Mouse (Mus musculus): ENCODE measurements around the gene Lrrc32.

Gene Lrrc32

DNA sequence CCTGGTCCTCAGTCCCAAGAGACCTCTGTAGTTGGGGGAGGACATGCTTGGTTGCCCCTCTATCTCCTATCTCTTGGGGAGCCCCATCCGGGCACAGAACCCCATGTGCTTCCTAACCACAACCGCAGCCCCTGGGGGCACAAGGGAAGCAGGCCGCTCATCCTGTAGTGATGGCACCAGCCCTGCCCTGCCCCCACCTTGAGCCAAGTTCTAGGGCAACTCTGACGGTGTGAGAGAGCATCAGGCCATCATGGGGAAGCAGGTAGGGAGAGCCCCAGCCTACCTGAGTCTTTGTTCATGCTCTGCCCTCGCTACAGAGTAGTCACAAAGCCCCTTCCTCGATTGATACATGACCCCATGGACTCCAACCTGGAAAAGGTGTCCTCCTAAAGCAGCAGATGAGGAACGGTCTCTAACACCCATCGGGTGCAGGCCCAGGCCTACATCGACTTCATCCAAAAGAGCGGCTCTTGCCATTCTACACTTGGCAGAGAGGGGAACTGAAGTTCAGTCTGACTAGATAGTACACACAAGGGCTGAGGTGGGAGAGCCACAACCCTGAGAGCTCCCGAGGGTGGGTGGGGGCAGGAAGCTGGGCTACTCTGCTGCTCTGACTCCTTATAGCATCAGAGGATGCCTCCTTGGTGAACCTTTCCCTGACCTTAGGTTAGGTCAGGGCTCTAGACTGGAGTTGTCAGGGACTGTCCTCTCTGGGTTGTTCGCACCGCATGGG, 519 bp upstream of the Lrrc32 start:
- no peak for DNase-seq (ENCODE audit: extremely low spot score, low read depth, low spot score)

DNA sequence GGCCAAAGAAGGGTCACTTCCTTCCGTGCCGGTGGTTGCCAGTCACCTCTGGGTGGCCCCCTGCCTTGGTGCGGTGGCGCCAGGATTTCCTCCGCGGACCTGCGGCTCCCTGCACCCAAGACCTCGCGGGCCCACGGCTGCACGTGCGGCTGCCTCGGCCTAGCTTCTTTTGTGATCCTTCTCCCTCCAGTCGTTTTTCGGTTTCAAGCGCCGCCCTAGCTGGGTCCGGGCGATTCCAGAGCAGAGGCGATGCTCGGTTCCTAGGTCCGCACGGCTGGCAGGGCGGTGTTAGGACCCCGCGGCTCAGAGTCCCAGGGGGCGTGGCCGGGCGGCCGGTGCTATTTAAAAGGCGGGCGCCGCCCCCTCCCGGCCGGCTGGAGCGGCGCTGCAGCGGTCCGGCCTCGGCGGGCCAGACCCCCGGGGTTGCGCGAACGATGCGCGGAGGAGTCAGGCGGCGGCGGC, 571 bp downstream of the Lrrc32 start:
- no peak for DNase-seq (ENCODE audit: extremely low spot score, low read depth, low spot score)

DNA sequence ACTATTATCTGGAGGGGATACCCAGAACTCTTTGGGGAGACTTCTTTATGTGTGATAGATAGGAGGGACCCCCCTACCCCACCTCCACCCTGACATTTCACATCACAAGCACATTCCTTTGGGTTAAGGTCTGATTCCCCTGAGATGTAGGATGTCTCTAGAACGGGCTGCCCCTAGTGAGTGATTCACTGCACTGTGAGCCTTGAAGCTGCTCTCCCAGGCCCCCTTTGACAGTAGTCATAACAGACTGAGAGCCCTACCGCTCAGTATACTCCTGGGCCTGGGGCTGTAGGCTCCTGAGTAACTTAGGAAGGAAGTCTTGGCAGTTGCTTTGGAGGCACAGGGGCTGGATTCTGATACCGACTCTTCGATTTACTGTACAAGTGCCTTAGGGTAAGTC, 1.2 kb downstream of the Lrrc32 start:
- DNase-seq (ENCODE audit: extremely low spot score, low read depth, low spot score) = no peak

DNA sequence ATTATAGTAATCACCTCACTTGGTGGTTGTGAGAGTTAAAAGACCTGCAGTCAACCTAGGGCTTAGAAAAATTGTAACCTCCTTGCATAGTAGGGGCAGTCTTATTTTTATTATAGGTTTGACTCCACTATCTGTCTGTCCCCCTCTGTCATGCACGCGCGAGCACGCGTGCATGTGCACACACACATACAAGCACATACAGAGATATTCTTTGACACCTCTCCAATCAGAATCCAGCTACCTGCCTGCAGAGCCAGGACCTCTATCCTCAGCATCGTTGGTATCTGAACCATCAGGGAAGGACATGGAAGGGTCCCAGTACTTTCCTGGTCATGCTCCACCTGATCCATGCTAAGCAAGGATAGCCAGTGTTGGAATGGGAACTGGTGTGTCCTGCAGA, 1.8 kb downstream of the Lrrc32 start:
- no peak for DNase-seq (ENCODE audit: extremely low spot score, low read depth, low spot score)

DNA sequence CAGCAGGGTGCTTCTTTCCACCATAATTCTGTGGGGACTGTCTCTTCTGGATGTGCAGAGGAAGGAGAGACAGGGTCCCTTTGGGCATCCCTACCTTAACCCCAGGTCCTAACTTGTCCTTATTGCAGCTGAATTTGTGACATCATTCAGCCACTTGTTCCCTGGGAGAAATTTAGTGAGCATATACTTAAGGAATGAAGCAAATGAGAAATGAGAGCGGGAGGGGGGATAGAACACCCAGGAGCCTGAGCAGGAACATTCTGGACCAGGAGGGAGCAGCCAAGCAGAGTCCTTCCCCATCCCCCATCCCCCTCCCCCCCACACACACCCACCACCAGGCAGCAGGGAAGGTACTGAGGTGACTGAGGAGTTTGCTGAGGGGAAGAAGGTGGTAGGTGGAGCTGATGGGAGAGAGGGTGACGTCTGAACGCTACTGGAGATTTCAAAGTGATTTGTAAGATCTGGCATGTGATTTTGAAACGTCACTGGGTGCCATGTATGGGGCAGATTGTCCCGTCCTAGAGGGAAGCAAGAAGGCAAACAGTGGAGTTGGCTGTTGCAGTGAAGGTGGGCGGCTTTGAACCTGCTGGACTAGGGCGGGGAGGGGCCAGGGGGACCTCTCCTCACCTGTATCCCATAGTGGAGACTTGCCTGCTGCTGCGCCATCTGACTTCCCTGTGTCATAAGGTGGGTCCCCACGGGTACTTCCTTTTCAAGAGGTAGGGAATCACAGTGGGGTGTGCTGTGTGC, 2.5 kb downstream of the Lrrc32 start:
- no peak for DNase-seq (ENCODE audit: extremely low spot score, low read depth, low spot score)

DNA sequence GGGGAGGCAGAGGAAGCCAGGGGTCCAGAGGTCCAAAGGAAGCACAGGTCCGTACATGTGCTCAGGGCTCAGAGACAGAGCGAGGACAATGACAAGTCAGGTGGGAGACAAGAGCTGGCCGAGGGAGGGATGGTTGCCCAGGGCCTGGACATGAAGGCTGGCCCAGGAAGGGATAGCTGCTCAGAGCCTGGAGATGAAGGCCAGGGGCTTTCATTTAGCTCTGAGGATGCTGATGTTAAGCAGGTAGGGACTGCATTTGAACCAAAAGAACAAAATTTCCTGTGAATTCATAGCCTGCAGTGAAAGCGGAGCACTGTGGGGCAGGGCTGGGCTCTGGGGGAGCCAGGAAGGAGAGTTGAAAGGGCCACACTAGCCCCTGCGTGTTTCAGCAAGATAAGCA, 3.2 kb downstream of the Lrrc32 start:
- DNase-seq (ENCODE audit: extremely low spot score, low read depth, low spot score) = no peak

DNA sequence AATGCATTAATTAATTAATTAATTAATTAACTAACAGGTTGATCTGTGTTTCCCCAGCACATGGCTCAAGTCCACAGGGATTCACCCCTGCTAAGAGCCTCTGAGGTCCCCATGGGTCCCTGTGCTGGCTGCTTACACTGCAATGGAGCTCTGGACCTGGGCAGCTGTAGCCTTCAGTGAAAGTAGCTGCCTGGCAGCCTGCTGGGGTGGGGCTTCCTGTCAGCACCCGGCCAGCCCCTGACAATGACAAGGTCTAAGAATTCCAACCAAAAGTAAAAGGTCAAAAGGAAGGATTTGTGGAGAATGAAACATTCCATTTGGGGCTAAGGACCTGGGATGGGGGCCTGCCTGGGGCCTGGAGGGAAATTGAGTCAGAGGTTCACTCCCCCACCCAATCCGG, 4.2 kb downstream of the Lrrc32 start:
- no peak for DNase-seq (ENCODE audit: extremely low spot score, low read depth, low spot score)

DNA sequence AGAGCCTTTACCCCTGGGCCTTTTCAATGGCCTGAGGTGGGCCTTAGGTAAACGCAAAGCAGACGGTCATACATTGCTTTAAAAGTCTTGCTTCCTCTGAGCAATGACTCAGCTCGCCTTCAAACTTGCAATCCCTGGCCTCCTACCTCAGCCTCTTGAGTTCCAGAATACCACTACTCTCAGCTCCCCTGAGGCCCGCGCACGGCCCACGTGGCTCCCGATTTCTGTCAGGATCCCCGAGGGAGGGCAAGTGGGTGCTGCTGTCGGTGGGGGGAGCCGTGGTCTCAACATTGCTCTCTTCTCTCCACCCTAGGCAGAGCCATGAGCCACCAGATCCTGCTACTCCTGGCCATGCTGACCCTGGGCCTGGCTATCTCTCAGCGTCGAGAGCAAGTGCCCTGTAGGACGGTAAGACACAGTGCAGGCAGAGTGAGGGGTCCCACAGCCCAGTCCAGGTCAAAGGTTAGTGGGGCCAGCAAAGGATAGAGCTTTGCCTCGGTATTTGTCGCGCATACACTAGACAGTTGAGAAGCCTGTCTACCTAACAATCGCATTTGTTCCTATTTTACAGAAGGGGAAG, 4.9 kb downstream of the Lrrc32 start:
- no peak for DNase-seq (ENCODE audit: extremely low spot score, low read depth, low spot score)

DNA sequence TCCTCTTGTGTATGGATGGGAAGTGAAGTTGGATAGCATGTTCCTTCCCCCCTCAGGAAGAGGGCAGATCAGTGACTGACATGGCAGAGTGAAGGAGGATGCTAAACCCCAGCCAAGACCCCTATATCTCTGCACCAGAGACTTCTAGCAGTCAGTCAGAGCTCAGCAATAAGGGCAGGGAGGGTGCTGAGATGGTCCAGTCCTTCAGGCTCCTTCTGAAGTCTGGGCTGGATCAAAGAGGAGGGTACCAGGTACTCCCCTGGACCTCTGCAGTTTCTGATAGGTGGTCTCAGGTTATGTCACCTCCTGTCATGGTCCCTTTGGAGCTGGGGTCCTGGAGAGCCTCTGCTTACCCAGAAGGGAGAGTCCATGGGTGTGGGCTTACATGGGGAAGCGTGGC, 6.5 kb downstream of the Lrrc32 start:
- DNase-seq (ENCODE audit: extremely low spot score, low read depth, low spot score) = no peak

DNA sequence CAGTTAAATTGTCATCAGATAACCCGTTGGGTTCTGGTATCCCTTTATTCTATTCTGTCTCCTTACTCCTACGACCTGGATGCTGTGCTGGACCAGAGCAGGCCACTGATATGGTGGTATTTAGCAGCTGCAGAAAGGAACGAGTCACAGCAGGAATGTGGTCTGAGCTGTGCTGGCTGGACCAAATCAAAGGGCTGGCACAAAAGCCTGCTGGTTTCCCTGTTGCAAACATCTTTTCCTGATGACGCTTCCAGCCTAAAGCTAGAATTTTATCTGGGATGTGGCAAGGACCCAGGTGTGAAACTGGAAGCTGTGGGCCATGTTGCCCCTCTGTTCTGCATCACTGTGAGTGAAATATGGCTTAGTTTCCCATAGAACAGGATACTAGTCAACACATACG, 8.4 kb downstream of the Lrrc32 start:
- DNase-seq (ENCODE audit: extremely low spot score, low read depth, low spot score) = no peak

DNA sequence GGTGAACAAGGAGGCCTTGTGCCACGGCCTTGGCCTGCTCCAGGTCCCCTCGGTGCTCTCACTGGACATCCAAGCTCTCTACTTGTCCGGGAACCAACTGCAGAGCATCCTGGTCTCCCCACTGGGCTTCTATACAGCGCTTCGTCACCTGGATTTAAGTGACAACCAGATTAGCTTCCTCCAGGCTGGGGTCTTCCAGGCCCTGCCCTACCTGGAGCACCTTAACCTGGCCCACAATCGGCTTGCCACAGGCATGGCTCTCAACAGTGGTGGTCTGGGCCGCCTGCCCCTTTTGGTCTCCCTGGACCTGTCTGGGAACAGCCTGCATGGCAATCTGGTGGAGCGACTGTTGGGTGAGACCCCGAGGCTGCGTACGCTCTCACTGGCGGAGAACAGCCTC, 9.0 kb downstream of the Lrrc32 start:
- no peak for DNase-seq (ENCODE audit: extremely low spot score, low read depth, low spot score)

DNA sequence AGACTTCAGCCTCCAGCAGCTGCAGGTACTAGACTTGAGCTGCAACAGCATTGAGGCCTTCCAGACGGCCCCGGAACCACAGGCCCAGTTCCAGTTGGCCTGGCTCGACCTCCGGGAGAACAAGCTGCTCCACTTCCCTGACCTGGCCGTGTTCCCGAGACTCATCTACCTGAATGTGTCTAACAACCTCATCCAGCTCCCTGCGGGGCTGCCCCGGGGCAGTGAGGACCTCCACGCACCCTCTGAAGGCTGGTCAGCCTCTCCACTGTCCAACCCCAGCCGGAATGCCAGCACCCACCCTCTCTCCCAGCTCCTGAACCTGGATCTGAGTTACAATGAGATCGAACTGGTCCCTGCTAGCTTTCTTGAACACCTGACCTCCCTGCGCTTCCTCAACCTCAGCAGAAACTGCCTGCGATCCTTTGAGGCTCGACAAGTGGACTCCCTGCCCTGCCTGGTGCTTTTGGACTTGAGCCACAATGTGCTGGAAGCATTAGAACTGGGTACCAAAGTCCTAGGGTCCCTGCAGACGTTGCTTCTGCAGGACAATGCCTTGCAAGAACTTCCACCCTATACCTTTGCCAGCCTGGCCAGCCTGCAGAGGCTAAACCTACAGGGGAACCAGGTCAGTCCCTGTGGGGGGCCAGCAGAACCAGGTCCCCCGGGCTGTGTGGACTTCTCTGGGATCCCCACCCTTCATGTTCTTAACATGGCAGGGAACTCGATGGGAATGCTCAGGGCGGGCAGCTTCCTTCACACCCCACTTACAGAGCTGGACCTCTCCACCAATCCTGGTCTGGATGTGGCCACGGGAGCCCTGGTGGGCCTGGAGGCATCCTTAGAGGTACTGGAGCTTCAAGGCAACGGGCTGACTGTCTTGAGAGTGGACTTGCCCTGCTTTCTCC, 9.8 kb downstream of the Lrrc32 start:
- no peak for DNase-seq (ENCODE audit: extremely low spot score, low read depth, low spot score)

DNA sequence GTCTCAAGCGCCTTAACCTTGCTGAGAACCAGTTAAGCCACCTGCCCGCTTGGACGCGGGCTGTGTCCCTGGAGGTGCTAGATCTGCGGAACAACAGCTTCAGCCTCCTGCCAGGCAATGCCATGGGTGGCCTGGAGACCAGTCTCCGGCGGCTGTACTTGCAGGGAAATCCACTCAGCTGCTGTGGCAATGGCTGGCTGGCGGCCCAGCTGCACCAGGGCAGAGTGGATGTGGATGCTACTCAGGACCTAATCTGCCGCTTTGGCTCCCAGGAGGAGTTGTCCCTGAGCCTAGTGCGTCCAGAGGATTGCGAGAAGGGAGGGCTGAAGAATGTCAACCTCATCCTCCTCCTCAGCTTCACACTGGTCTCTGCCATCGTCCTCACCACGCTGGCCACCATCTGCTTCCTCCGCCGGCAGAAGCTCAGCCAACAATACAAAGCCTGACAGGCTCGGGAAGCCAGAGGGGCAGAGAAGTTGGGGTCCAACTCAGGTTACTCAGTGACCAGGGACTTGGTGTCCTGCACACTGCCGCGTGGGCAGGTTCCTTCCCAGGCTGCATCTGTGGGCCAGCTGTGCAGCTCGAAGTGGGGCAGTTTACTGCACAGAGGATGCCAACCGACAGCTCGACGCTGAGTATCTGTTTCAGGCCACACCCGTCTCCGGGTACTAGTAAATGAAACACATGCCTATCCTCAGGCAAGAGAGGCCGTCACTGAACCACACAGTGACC, 10.6 kb downstream of the Lrrc32 start:
- no peak for DNase-seq (ENCODE audit: extremely low spot score, low read depth, low spot score)

DNA sequence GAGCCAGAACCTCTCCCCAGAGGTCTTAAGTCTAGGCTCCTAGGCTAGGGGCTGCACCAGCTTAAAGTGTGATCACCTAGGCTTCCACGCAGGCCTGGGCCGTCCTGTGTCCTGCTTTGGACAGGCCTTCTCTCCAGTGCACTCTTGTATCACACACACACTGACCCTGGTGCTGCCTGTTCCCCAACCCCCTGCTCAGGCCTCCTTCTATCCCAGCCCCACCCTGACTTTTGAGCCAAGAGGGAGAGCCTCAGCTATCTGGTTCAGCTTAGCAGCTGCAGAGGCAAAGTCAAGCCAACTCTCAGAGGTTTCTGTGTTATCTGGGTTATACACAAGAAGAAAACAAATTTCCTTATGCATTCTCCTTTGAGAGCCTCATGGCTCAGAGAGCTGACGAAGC, 11.4 kb downstream of the Lrrc32 start:
- DNase-seq (ENCODE audit: extremely low spot score, low read depth, low spot score) = no peak

DNA sequence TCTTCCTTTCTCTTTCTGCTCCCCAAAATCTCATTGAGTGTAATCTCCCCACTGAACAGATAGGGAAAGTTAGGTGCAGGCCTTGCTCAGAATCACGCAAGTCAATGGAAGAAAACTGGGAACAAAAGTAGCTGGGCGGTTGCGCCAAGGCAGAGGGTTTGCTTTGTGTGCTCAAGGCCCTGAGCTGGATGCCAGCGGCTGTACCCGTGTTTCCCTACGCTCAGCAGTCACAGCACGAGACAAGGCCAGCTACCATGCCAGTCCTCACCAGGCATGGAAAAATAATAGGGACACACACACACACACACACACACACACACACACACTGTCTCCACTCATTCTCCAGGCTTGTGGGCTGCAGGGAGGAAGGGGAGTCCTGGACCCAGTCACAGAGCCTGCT, 12.0 kb downstream of the Lrrc32 start:
- no peak for DNase-seq (ENCODE audit: extremely low spot score, low read depth, low spot score)

DNA sequence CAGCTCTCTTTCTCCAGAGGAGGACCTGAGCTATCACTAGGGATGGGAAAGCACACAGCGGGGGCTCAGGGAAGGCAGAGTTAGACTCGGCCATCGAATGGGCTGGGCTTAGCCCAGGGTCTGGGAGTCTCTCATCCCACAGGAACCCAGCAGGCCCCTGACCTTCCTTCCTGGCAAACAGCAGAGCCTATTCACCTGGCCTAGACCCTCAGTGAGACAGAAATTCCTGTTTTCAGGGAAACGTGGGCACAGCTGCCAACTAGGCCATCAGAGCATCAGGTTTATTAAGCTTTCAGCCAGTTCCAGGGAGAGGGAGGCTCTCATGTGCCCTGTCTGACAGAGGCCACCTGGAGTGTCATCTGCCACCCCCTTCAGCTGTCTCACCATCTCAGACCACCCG, 13.8 kb downstream of the Lrrc32 start:
- DNase-seq (ENCODE audit: extremely low spot score, low read depth, low spot score) = no peak

DNA sequence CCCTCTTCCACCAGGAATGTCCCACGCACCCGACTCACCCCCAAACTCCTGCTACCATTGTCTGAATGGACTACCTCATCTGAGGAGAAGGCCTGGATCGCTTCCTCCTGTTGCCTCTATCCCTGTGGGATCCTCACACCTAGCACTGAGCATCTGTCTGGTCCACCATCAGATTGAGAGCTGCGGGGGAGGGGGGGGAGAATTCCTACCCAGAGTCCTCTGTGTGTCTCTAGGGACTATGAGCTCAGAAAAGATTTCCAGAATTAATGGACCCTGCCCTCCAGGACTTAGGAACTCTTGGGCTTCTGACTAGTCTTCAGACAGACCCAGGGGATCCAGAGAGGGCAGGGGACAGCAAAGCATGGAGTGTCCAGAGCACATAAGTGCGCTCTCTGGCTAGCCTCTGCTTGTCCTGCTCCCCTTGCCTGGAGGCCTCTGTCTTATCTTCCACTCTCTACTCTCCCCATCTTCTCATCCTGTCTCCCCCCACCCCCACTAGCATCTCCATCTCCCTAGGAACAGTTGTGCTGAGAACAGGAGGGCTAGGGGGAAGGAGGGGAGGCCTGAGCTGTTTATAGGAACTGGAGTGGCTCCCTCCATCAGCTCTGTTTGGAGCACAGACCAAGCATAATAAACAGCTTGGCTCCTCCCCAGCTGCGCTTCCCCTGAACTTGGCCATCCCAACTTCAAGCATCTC, 15.0 kb downstream of the Lrrc32 start:
- DNase-seq (ENCODE audit: extremely low spot score, low read depth, low spot score) = no peak

DNA sequence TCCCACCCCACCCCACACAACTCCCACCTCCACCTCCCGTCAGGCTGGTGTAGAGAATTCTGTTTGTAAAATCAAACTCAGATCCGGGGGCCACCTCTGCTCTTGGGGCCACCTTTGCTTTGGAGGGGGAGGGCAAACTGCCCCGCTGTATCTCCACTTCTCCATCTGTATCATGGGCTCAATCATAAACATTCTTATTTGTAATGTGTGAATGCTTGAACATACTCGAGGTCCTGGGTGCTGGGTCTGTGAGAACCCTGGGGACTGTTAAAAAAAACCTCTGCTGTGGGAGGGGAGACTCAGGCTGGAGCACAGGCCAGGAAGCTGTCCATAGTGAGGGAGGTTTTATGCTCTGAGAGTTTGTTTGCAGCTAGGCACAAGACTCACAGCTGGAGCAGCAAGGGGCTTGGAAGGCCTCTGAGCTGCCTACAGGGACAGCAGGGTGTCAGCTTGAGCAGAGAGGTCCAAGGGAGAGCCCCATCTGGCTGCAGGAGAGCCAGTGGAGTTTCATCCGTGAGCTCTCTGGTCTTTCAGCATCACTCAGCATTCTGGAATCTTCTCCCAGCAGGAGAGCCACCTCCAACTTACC, 15.7 kb downstream of the Lrrc32 start:
- no peak for DNase-seq (ENCODE audit: extremely low spot score, low read depth, low spot score)

DNA sequence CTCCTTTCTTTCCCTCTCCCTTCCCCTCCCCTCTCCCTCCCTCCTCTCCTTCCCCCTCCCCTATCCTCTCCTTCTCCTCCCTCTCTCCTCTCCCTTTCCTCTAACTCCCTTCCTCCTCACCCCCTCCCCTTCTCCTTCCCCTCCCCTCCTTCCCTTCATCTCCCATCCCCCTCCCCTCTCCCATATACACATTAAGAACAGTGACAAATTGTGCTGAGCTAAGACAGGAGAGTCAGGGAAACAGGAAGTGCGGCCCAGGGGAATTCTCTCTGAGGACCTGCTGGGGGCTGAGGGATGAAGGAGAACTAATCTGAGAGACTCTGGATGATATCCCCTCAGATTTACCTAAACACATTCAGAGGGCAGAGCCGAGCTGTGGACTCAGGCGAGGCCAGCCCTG, 16.6 kb downstream of the Lrrc32 start:
- no peak for DNase-seq (ENCODE audit: extremely low spot score, low read depth, low spot score)
